Comparison of ENCODE assay signal across 22 mouse cellular contexts in the genomic region with DNA sequence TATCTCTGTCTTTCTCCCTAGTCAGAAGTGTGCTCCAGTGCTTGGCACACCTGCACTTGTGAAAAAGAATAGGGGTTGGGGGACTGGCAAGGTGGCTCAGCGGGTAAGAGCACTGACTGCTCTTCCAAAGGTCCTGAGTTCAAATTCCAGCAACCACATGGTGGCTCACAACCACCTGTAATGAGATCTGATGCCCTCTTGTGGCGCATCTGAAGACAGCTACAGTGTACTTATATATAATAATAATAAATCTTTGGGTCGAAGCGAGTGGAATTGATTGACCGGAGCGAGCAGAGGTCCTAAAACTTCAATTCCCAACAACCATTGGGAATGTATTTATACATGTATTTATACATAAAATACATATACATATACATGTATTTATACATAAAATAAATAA. TPM values are rescaled to one million over a fixed set of nuclear protein-coding genes. Genes with fewer than 3 reads are reported as not detected.
DNase-seq lines count a peak whose midpoint lies in the region; ATAC-seq and TF ChIP-seq lines count a peak whose summit lies in the region.
"Not testable (repeated sequence)": the region's sequence is repeated elsewhere in the genome, so short reads cannot be mapped to it uniquely, and the experiment has no call there.
"Had no signal": no experiment of that assay in that cellular context is flagged by ENCODE, and none has a peak within 500 bp of the region (broad histone marks: within the 10 kb centered on the region; RNA-seq: fewer than 3 reads in every experiment).

No protein-coding gene starts in this region.

- DNase-seq in 416B (ENCODE audit: low read depth) = peak; percentile 39
- DNase-seq in CH12.LX (ENCODE audit: extremely low read depth); heart, adult 2 months; kidney, postnatal 0 days (ENCODE audit: low spot score); liver, embryonic 14.5 days (ENCODE audit: low read depth in 3 of 3, low spot score in 3 of 3); lung, postnatal 0 days (ENCODE audit: low spot score): not testable (repeated sequence)

- ATAC-seq in kidney, postnatal 0 days (replicated peaks; ENCODE audit: low FRiP score, low read depth); liver, embryonic 14.5 days (ENCODE audit: insufficient read depth); lung, postnatal 0 days: not testable (repeated sequence)

- TF ChIP-seq POLR2A in CH12.LX (IDR thresholded peaks at IDR 0.05; ENCODE audit: low read depth, low read length); heart, adult 2 months (IDR thresholded peaks at IDR 0.05; ENCODE audit: insufficient read depth, low read depth, low read length); small intestine, adult 2 months (IDR thresholded peaks at IDR 0.05; ENCODE audit: low read depth, low read length): not testable (repeated sequence)

- not testable (repeated sequence) for H3K9ac ChIP-seq in CH12.LX (ENCODE audit: insufficient read depth, low read depth); heart, adult 2 months (ENCODE audit: low read depth, low read length); kidney, postnatal 0 days (ENCODE audit: low read depth, low read length); liver, embryonic 14.5 days (replicated peaks); lung, postnatal 0 days (replicated peaks; ENCODE audit: low read depth)

- H3K27me3 ChIP-seq in CH12.LX (replicated peaks); heart, adult 2 months (ENCODE audit: control insufficient read depth, insufficient read depth, low read length); kidney, postnatal 0 days (ENCODE audit: insufficient read depth, low read length); liver, embryonic 14.5 days (ENCODE audit: control insufficient read depth, insufficient read depth, low read length); lung, postnatal 0 days (replicated peaks; ENCODE audit: insufficient read depth, low read length); small intestine, adult 2 months (ENCODE audit: control insufficient read depth, insufficient read depth, low read length): not testable (repeated sequence)

- peaks cover 0 to 11% of the 10 kb centered on the region in 2 experiments for H3K36me3 ChIP-seq in CH12.LX (replicated peaks in 1 of 2; ENCODE audit: control insufficient read depth in 1 of 2, insufficient read depth in 1 of 2, low read length in 1 of 2)
- H3K36me3 ChIP-seq in heart, adult 2 months (ENCODE audit: control insufficient read depth, insufficient read depth, low read length); kidney, postnatal 0 days (ENCODE audit: insufficient read depth, low read length); liver, embryonic 14.5 days (replicated peaks; ENCODE audit: control insufficient read depth, insufficient read depth, low read depth); lung, postnatal 0 days (ENCODE audit: insufficient read depth, low read length); small intestine, adult 2 months (ENCODE audit: control insufficient read depth, insufficient read depth, low read length): not testable (repeated sequence)

- H3K79me2 ChIP-seq in CH12.LX (replicated peaks; ENCODE audit: control insufficient read depth, extremely low read depth, insufficient read depth, poor library complexity, severe bottlenecking); heart, adult 2 months (replicated peaks; ENCODE audit: control insufficient read depth, insufficient read depth, low read length): not testable (repeated sequence)

- in situ Hi-C loops in CH12.LX (cut with MboI; ENCODE audit: low pct_ligation_motif_present, low pct_unique_long_range_greater_than_20kb, low sequenced_read_pairs) = not testable (repeated sequence)

- H3K9me3 ChIP-seq in CH12.LX (replicated peaks; ENCODE audit: low read length); kidney, postnatal 0 days (replicated peaks; ENCODE audit: low read length); liver, embryonic 14.5 days (ENCODE audit: control insufficient read depth, low read length); lung, postnatal 0 days (ENCODE audit: low read length): not testable (repeated sequence)

- 92% methylated on average over 6 of the region's 6 CpGs for WGBS in heart, adult 2 months
- WGBS in kidney, postnatal 0 days = 86% methylated on average over 6 of the region's 6 CpGs
- 82% methylated on average over 6 of the region's 6 CpGs for WGBS in liver, embryonic 14.5 days (ENCODE audit: insufficient replicate concordance)
- 85% methylated on average over 6 of the region's 6 CpGs for WGBS in lung, postnatal 0 days
- WGBS in small intestine, adult 2 months = 89% methylated on average over 6 of the region's 6 CpGs

- dilution Hi-C loops in CH12.LX (cut with MboI; ENCODE audit: extremely low pct_ligation_motif_present, extremely low pct_unique_long_range_greater_than_20kb, low sequenced_read_pairs) = not testable (repeated sequence)

- H3K4me3 ChIP-seq in CH12.LX (replicated peaks in 1 of 3; ENCODE audit: low read depth in 2 of 3, low read length in 2 of 3, poor library complexity in 1 of 3); heart, adult 2 months; kidney, postnatal 0 days (replicated peaks; ENCODE audit: low read depth, low read length); liver, embryonic 14.5 days (ENCODE audit: insufficient read depth in 1 of 2, low read depth in 2 of 2, low read length in 2 of 2); lung, postnatal 0 days (ENCODE audit: low read depth, low read length); small intestine, adult 2 months (ENCODE audit: low read depth, low read length): not testable (repeated sequence)

- TF ChIP-seq EP300 in CH12.LX (IDR thresholded peaks at IDR 0.05; ENCODE audit: low read length); heart, adult 2 months (IDR thresholded peaks at IDR 0.05; ENCODE audit: insufficient read depth, low read depth, low read length); liver, embryonic 14.5 days (IDR thresholded peaks at IDR 0.05; ENCODE audit: low read depth); lung, postnatal 0 days (IDR thresholded peaks at IDR 0.05): not testable (repeated sequence)

- intact Hi-C loops in heart, adult 2 months (cut with DNase I) = not testable (repeated sequence)

- TF ChIP-seq CTCF in CH12.LX (conservative IDR thresholded peaks at IDR 0.05 in 1 of 2, IDR thresholded peaks at IDR 0.05 in 1 of 2; ENCODE audit: low read depth in 2 of 2, low read length in 2 of 2) = peak in 1 of 2 experiments; percentile 50; a peak in 2 of 4 replicates
- peak; percentile 36 for TF ChIP-seq CTCF in heart, adult 2 months (IDR thresholded peaks at IDR 0.05)
- TF ChIP-seq CTCF in kidney, postnatal 0 days (IDR thresholded peaks at IDR 0.05; ENCODE audit: low read depth) = 0 out of 2 replicates have a peak, but pooled peaks have one; percentile 26
- peak; percentile 42 for TF ChIP-seq CTCF in liver, embryonic 14.5 days (IDR thresholded peaks at IDR 0.05; ENCODE audit: low read depth)
- TF ChIP-seq CTCF in lung, postnatal 0 days (IDR thresholded peaks at IDR 0.05) = peak; percentile 23; the same call in 1 of the 2 replicates
- TF ChIP-seq CTCF in small intestine, adult 2 months (IDR thresholded peaks at IDR 0.05; ENCODE audit: extremely low read depth, insufficient read length, insufficient replicate concordance, low read depth, low read length) = peak; percentile 4; the same call in 1 of the 2 replicates

- H3K27ac ChIP-seq in CH12.LX (ENCODE audit: insufficient read depth, low read depth); heart, adult 2 months; kidney, postnatal 0 days; liver, embryonic 14.5 days; lung, postnatal 0 days (ENCODE audit: low read length); small intestine, adult 2 months (ENCODE audit: insufficient read depth, low read depth, low read length): not testable (repeated sequence)

- not testable (repeated sequence) for H3K4me2 ChIP-seq in CH12.LX (ENCODE audit: insufficient read depth, low read depth, poor library complexity, severe bottlenecking); kidney, postnatal 0 days (ENCODE audit: low read length); liver, embryonic 14.5 days (ENCODE audit: low read depth); lung, postnatal 0 days (replicated peaks; ENCODE audit: low read depth, low read length)

- peaks cover 5 to 18% of the 10 kb centered on the region in 2 experiments; a peak in 3 of 4 replicates for H3K4me1 ChIP-seq in CH12.LX (ENCODE audit: control insufficient read depth in 1 of 2, insufficient read depth in 2 of 2)
- not testable (repeated sequence) for H3K4me1 ChIP-seq in heart, adult 2 months (ENCODE audit: control insufficient read depth, insufficient read depth, low read length); kidney, postnatal 0 days (replicated peaks; ENCODE audit: insufficient read depth, low read length); liver, embryonic 14.5 days (replicated peaks; ENCODE audit: control insufficient read depth in 2 of 2, insufficient read depth in 2 of 2, low read length in 1 of 2); lung, postnatal 0 days (ENCODE audit: insufficient read depth, low read depth, low read length)
- peaks cover 25% of the 10 kb centered on the region; the same call in 1 of the 2 replicates for H3K4me1 ChIP-seq in small intestine, adult 2 months (ENCODE audit: control insufficient read depth, insufficient read depth, insufficient read length, low read length)

- not testable (repeated sequence) for TF ChIP-seq RAD21 in CH12.LX (IDR thresholded peaks at IDR 0.05; ENCODE audit: low read depth, low read length)

RNA-seq across cellular contexts. Expression of a gene that starts 29.0 kb away (rescaled TPM):
- total RNA-seq in CH12.LX (2012; rRNA removed) = 4.8 and 6.8 TPM in 2 replicates
- 2.0 and 2.3 TPM in 2 replicates for total RNA-seq in CH12.LX (2014; rRNA removed)
- 4.3 and 4.4 TPM in 2 replicates for polyA plus RNA-seq in CH12.LX (2012; ENCODE audit: insufficient read length, low read depth)
- 10 to 100 TPM; 27.5 to 48.6 TPM for total RNA-seq in heart, adult 2 months (2021)
- polyA plus RNA-seq in heart, adult 2 months (2012; rRNA removed) = 16.4 and 25.2 TPM in 2 replicates
- polyA plus RNA-seq in kidney, postnatal 0 days (2015; fragmentation: Nextera tagmentation; extraction: Ambion mirVana) = 1.7 and 1.9 TPM in 2 replicates
- 3.9 and 4.1 TPM in 2 replicates for polyA plus RNA-seq in liver, embryonic 14.5 days (2012; rRNA removed)
- 4.1 and 5.1 TPM in 2 replicates for polyA plus RNA-seq in liver, embryonic 14.5 days (2014; fragmentation: Nextera tagmentation; extraction: Ambion mirVana)
- polyA plus RNA-seq in lung, postnatal 0 days (2015; fragmentation: Nextera tagmentation; extraction: Ambion mirVana) = 0.93 and 0.96 TPM in 2 replicates
- 24.9 and 32.1 TPM in 2 replicates for polyA plus RNA-seq in small intestine, adult 2 months (2012; rRNA removed)

RNA-seq across cellular contexts. Expression of a gene that starts 42.1 kb away (rescaled TPM):
- total RNA-seq in CH12.LX (2012; rRNA removed) = 0.34 and 0.38 TPM in 2 replicates
- 0.11 TPM in 1 of 2 replicates, not detected in the other for total RNA-seq in CH12.LX (2014; rRNA removed)
- polyA plus RNA-seq in CH12.LX (2012; ENCODE audit: insufficient read length, low read depth) = 0.24 TPM in 1 of 2 replicates, not detected in the other
- total RNA-seq in heart, adult 2 months (2021) = under 1 TPM; 0.23 to 0.31 TPM
- 0.31 and 0.41 TPM in 2 replicates for polyA plus RNA-seq in heart, adult 2 months (2012; rRNA removed)
- 8.8 and 11.4 TPM in 2 replicates for polyA plus RNA-seq in kidney, postnatal 0 days (2015; fragmentation: Nextera tagmentation; extraction: Ambion mirVana)
- 0.03 and 0.06 TPM in 2 replicates for polyA plus RNA-seq in liver, embryonic 14.5 days (2012; rRNA removed)
- polyA plus RNA-seq in liver, embryonic 14.5 days (2014; fragmentation: Nextera tagmentation; extraction: Ambion mirVana) = not detected in 2 replicates
- polyA plus RNA-seq in lung, postnatal 0 days (2015; fragmentation: Nextera tagmentation; extraction: Ambion mirVana) = 0.31 and 0.40 TPM in 2 replicates
- polyA plus RNA-seq in small intestine, adult 2 months (2012; rRNA removed) = 1.4 and 449 TPM in 2 replicates
- total RNA-seq: adrenal gland, postnatal 14 days; common myeloid progenitor, adult 5-6 weeks; forebrain, postnatal 0 days; G1E; gastrocnemius, adult 8-10 months; gastrocnemius, postnatal 25 days; hindbrain, postnatal 0 days had no signal
- polyA plus RNA-seq: adrenal gland, adult 2 months; C2C12; cerebellum, adult 2 months; forebrain, embryonic 11.5 days; forebrain, embryonic 14.5 days; forebrain, postnatal 0 days; frontal cortex, adult 2 months; G1E; hindbrain, embryonic 11.5 days; hindbrain, embryonic 14.5 days; hindbrain, postnatal 0 days had no signal

RNA-seq across cellular contexts. Expression of a gene that starts 45.0 kb away (rescaled TPM):
- total RNA-seq in CH12.LX (2012; rRNA removed) (0.04 TPM in 1 of 2 replicates, not detected in the other), CH12.LX (2014; rRNA removed) (not detected in 2 replicates)
- not detected in 2 replicates for polyA plus RNA-seq in CH12.LX (2012; ENCODE audit: insufficient read length, low read depth)
- total RNA-seq in heart, adult 2 months (2021) = under 1 TPM; 0.29 to 0.34 TPM
- polyA plus RNA-seq in heart, adult 2 months (2012; rRNA removed) = 1.00 and 1.2 TPM in 2 replicates
- 0.58 and 0.91 TPM in 2 replicates for polyA plus RNA-seq in kidney, postnatal 0 days (2015; fragmentation: Nextera tagmentation; extraction: Ambion mirVana)
- 0.16 and 0.22 TPM in 2 replicates for polyA plus RNA-seq in liver, embryonic 14.5 days (2012; rRNA removed)
- 0.06 and 0.14 TPM in 2 replicates for polyA plus RNA-seq in liver, embryonic 14.5 days (2014; fragmentation: Nextera tagmentation; extraction: Ambion mirVana)
- polyA plus RNA-seq in lung, postnatal 0 days (2015; fragmentation: Nextera tagmentation; extraction: Ambion mirVana) = 0.05 and 0.43 TPM in 2 replicates
- polyA plus RNA-seq in small intestine, adult 2 months (2012; rRNA removed) = 1.0 and 17.2 TPM in 2 replicates
- total RNA-seq: common myeloid progenitor, adult 5-6 weeks had no signal
- polyA plus RNA-seq: C2C12; forebrain, embryonic 11.5 days; G1E had no signal
